Mouse (Mus musculus): ENCODE measurements around the gene Pxylp1.

The Pxylp1 gene

GRCm38 (mm10) chr9:96824026-96824425, 68.4 kb downstream of the Pxylp1 start:
- no peak for DNase-seq (ENCODE audit: low read depth, low spot score)

- no peak for DNase-seq (ENCODE audit: low read depth, low spot score)
These were observed 68.9 kb downstream of the Pxylp1 start for GRCm38 (mm10) chr9:96823541-96823940.

GRCm38 (mm10) chr9:96823005-96823404, 69.5 kb downstream of the Pxylp1 start:
- no peak for DNase-seq (ENCODE audit: low read depth, low spot score)

GRCm38 (mm10) chr9:96818822-96819481, 73.5 kb downstream of the Pxylp1 start:
- no peak for DNase-seq (ENCODE audit: low read depth, low spot score)

- peak; percentile 84 for DNase-seq (ENCODE audit: low read depth, low spot score)
These were observed 74.2 kb downstream of the Pxylp1 start for GRCm38 (mm10) chr9:96818128-96818821.

- DNase-seq (ENCODE audit: low read depth, low spot score), result no peak
These were observed 80.5 kb downstream of the Pxylp1 start for GRCm38 (mm10) chr9:96811996-96812395.

GRCm38 (mm10) chr9:96800131-96800825, 92.2 kb downstream of the Pxylp1 start:
- peak; percentile 68 for DNase-seq (ENCODE audit: low read depth, low spot score)

- DNase-seq (ENCODE audit: low read depth, low spot score), result no peak
These were observed 95.2 kb downstream of the Pxylp1 start for GRCm38 (mm10) chr9:96797311-96797710.

- peak; percentile 39 for DNase-seq (ENCODE audit: low read depth, low spot score)
These were observed 97.0 kb downstream of the Pxylp1 start for GRCm38 (mm10) chr9:96795399-96795928.

GRCm38 (mm10) chr9:96794601-96795000, 97.9 kb downstream of the Pxylp1 start:
- no peak for DNase-seq (ENCODE audit: low read depth, low spot score)

- DNase-seq (ENCODE audit: low read depth, low spot score), result no peak
These were observed 99.9 kb downstream of the Pxylp1 start for GRCm38 (mm10) chr9:96792543-96792942.

GRCm38 (mm10) chr9:96790389-96791007, 102.0 kb downstream of the Pxylp1 start:
- DNase-seq (ENCODE audit: low read depth, low spot score), result peak; percentile 44

GRCm38 (mm10) chr9:96789906-96790305, 102.6 kb downstream of the Pxylp1 start:
- DNase-seq (ENCODE audit: low read depth, low spot score), result no peak

- DNase-seq (ENCODE audit: low read depth, low spot score), result peak; percentile 62
These were observed 104.7 kb downstream of the Pxylp1 start for GRCm38 (mm10) chr9:96787797-96788196.

- DNase-seq (ENCODE audit: low read depth, low spot score), result peak; percentile 36
These were observed 106.6 kb downstream of the Pxylp1 start for GRCm38 (mm10) chr9:96785871-96786342.

GRCm38 (mm10) chr9:96785187-96785586, 107.3 kb downstream of the Pxylp1 start:
- DNase-seq (ENCODE audit: low read depth, low spot score), result peak; percentile 62

GRCm38 (mm10) chr9:96783667-96784066, 108.8 kb downstream of the Pxylp1 start:
- peak; percentile 56 for DNase-seq (ENCODE audit: low read depth, low spot score)

GRCm38 (mm10) chr9:96783258-96783657, 109.2 kb downstream of the Pxylp1 start:
- DNase-seq (ENCODE audit: low read depth, low spot score), result no peak

GRCm38 (mm10) chr9:96782062-96782461, 110.4 kb downstream of the Pxylp1 start:
- DNase-seq (ENCODE audit: low read depth, low spot score), result no peak
